Mouse (Mus musculus) layer of hippocampus, adult 18-20 months (tissue): Measurements from ENCODE around the gene Gm15140. TPM values are rescaled to one million over a fixed set of nuclear protein-coding genes. Genes with fewer than 3 reads are reported as not detected.
"Not testable (repeated sequence)": the region's sequence is repeated elsewhere in the genome, so short reads cannot be mapped to it uniquely, and the experiment has no call there.

ENCODE experiments used
- DNase-seq, 2 experiments: peaks; one replicate each; pipeline ENCODE4 v3.0.0; 2022; ENCODE audit warnings: low spot score in 2 of 2
- long read RNA-seq: library from polyadenylated mRNA; stranded (forward); transcript quantifications from one replicate; pipeline ENCODE4 v2.0.0, GENCODE M21; 2021
- total RNA-seq, 2 experiments: library from RNA; stranded (reverse); gene quantifications; 2 replicates each; pipeline ENCODE4 v1.2.3; 2021

Gene Gm15140
- total RNA-seq = not detected
- long read RNA-seq = 0 reads

DNA sequence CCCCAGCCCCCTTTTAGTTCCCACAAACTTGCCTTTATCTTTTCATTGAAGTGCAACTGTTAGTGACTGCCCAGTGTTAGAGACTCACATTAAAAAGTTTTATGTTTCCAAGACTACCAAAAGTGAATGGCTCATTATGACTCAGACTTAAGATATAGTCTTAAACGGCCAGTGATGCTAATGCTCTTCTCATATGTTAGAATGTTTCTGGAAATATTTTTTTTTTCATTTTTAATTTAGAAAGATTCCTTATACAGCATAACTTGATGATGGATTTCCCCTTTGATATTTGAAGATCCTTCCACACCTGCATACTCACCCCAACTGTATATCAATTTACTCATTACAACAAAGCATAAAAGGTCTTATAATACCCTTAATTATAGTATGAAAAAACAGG, at the start of gene Gm15140:
Gene Gm15140 (minus strand): TSS at position 101 of the 400 bp plus-strand sequence.
- DNase-seq = not testable (repeated sequence)

Other genes with a start within 250 kb of the Gm15140 start
- gene Samt1, start 108.0 kb downstream of the Gm15140 start, total RNA-seq = not detected
- not detected for gene 4921511M17Rik, start 86.9 kb downstream of the Gm15140 start, total RNA-seq
- not detected for gene Gm10057, start 65.6 kb downstream of the Gm15140 start, total RNA-seq
- not detected for gene 4930524N10Rik, start 222.7 kb upstream of the Gm15140 start, total RNA-seq